Mouse (Mus musculus) adrenal gland, postnatal 4 days (tissue): ENCODE results near the gene Gm45521. TPM values are rescaled to one million over a fixed set of nuclear protein-coding genes. Genes with fewer than 3 reads are reported as not detected.
"Not testable (repeated sequence)": the region's sequence is repeated elsewhere in the genome, so short reads cannot be mapped to it uniquely, and the experiment has no call there.

Source experiments
- DNase-seq, 2 experiments: peaks; one replicate each; pipeline ENCODE4 v3.0.0; 2021 to 2022; ENCODE audit warnings: low spot score in 2 of 2, mixed read lengths in 2 of 2
- total RNA-seq, 2 experiments: library from RNA; stranded (reverse); gene quantifications; 2 replicates each; pipeline ENCODE4 v1.2.3; 2021

The Gm45521 gene
- total RNA-seq, 2 experiments from 2014 or later: not detected

GRCm38 (mm10) chr14:7999030-7999429 is 41.9 kb downstream of the Gm45521 start:
- DNase-seq: no peak

- DNase-seq: no peak
These were observed 42.3 kb downstream of the Gm45521 start for GRCm38 (mm10) chr14:7999435-7999834.

- DNase-seq: no peak
These were observed 43.2 kb downstream of the Gm45521 start for GRCm38 (mm10) chr14:8000247-8000646.

- no peak for DNase-seq
These were observed 44.0 kb downstream of the Gm45521 start for GRCm38 (mm10) chr14:8000831-8001685.

- peak; percentile 67 to 72 for DNase-seq
These were observed 45.5 kb downstream of the Gm45521 start, which contains the start of gene Abhd6 for GRCm38 (mm10) chr14:8002432-8003092. Abhd6 (plus strand) TSS chr14:8002902.

GRCm38 (mm10) chr14:8003093-8003670 is 46.1 kb downstream of the Gm45521 start:
- DNase-seq: peak in 1 of 2 experiments; percentile 19

GRCm38 (mm10) chr14:8003727-8004670 is 46.9 kb downstream of the Gm45521 start:
- no peak for DNase-seq

- not testable (repeated sequence) for DNase-seq
These were observed 49.0 kb downstream of the Gm45521 start for GRCm38 (mm10) chr14:8006061-8006460.

GRCm38 (mm10) chr14:8007084-8007483 is 50.0 kb downstream of the Gm45521 start:
- no peak for DNase-seq

GRCm38 (mm10) chr14:8007486-8007885 is 50.4 kb downstream of the Gm45521 start:
- no peak for DNase-seq

GRCm38 (mm10) chr14:8007923-8008322 is 50.8 kb downstream of the Gm45521 start:
- no peak for DNase-seq

Other genes with a start within 250 kb of the Gm45521 start
- gene Gm26661, start 165.7 kb upstream of the Gm45521 start, total RNA-seq: not detected
- 10 to 100 TPM; 54.7 to 54.8 TPM for gene Flnb, start 139.3 kb upstream of the Gm45521 start, total RNA-seq
- gene Dnase1l3, start 37.3 kb downstream of the Gm45521 start, total RNA-seq: 1 to 10 TPM in 1 of 2 experiments, under 1 TPM in 1; 0.31 to 2.5 TPM
- gene Abhd6, start 45.6 kb downstream of the Gm45521 start, total RNA-seq: 10 to 100 TPM; 42.3 to 47.3 TPM
- 10 to 100 TPM; 25.8 to 37.4 TPM for gene Rpp14, start 123.1 kb downstream of the Gm45521 start, total RNA-seq
- gene Pxk, start 140.9 kb downstream of the Gm45521 start, total RNA-seq: 10 to 100 TPM; 33.2 to 37.1 TPM
- gene Pdhb, start 215.7 kb downstream of the Gm45521 start, total RNA-seq: 100 to 1,000 TPM; 233 to 238 TPM